Mouse (Mus musculus) hindlimb bud, embryonic 11.5 days (tissue): Measurements from ENCODE around the gene Sdr42e1.
A peak's percentile ranks its signal among the peaks of the same experiment; 100 is the strongest.

Source experiments
- DNase-seq: peaks from one replicate; pipeline ENCODE4 v3.0.0-alpha.2; 2012; ENCODE audit warnings: low read depth, low spot score; ENCODE audit errors: extremely low spot score

The Sdr42e1 gene

GRCm38 (mm10) chr8:117673430-117673830, at the start of gene Sdr42e1:
TSS of gene Sdr42e1 (minus strand) at chr8:117673689.
- DNase-seq: no peak

- no peak for DNase-seq
Observed at GRCm38 (mm10) chr8:117718152-117718860, 44.8 kb upstream of the Sdr42e1 start.

- no peak for DNase-seq
Observed at GRCm38 (mm10) chr8:117715896-117716295, 42.4 kb upstream of the Sdr42e1 start.

- DNase-seq: no peak
Observed at GRCm38 (mm10) chr8:117714604-117715003, 41.1 kb upstream of the Sdr42e1 start.

GRCm38 (mm10) chr8:117712226-117712625, 38.7 kb upstream of the Sdr42e1 start:
- no peak for DNase-seq

- DNase-seq: no peak
Observed at GRCm38 (mm10) chr8:117706141-117706540, 32.7 kb upstream of the Sdr42e1 start.

- DNase-seq: no peak
Observed at GRCm38 (mm10) chr8:117702701-117703100, 29.2 kb upstream of the Sdr42e1 start.

- DNase-seq: no peak
Observed at GRCm38 (mm10) chr8:117701859-117702258, 28.4 kb upstream of the Sdr42e1 start, which contains the start of gene Hsd17b2. TSS of gene Hsd17b2 (plus strand) at chr8:117701904.

- DNase-seq: no peak
Observed at GRCm38 (mm10) chr8:117701246-117701645, 27.8 kb upstream of the Sdr42e1 start.

GRCm38 (mm10) chr8:117700699-117701098, 27.2 kb upstream of the Sdr42e1 start:
- DNase-seq: no peak

GRCm38 (mm10) chr8:117697248-117697647, 23.8 kb upstream of the Sdr42e1 start:
- no peak for DNase-seq

- no peak for DNase-seq
Observed at GRCm38 (mm10) chr8:117695636-117696035, 22.1 kb upstream of the Sdr42e1 start.

GRCm38 (mm10) chr8:117692131-117692530, 18.6 kb upstream of the Sdr42e1 start:
- no peak for DNase-seq

- DNase-seq: no peak
Observed at GRCm38 (mm10) chr8:117687890-117688289, 14.4 kb upstream of the Sdr42e1 start.

- peak; percentile 53 for DNase-seq
Observed at GRCm38 (mm10) chr8:117684504-117684903, 11.0 kb upstream of the Sdr42e1 start.

- no peak for DNase-seq
Observed at GRCm38 (mm10) chr8:117683925-117684472, 10.5 kb upstream of the Sdr42e1 start.

GRCm38 (mm10) chr8:117678650-117679049, 5.2 kb upstream of the Sdr42e1 start:
- DNase-seq: no peak

- DNase-seq: no peak
Observed at GRCm38 (mm10) chr8:117677011-117677410, 3.5 kb upstream of the Sdr42e1 start.

GRCm38 (mm10) chr8:117676460-117676859, 3.0 kb upstream of the Sdr42e1 start:
- no peak for DNase-seq

GRCm38 (mm10) chr8:117675171-117675570, 1.7 kb upstream of the Sdr42e1 start:
- no peak for DNase-seq

- DNase-seq: no peak
Observed at GRCm38 (mm10) chr8:117672558-117672957, 931 bp downstream of the Sdr42e1 start.

- peak; percentile 80 for DNase-seq
Observed at GRCm38 (mm10) chr8:117670461-117670860, 3.0 kb downstream of the Sdr42e1 start.
